Mouse (Mus musculus) megakaryocyte, embryonic 14.5 days (primary cell): ENCODE data around the gene Brinp1.

Experiments used
- FLI1 ChIP-seq: IDR thresholded peaks from 2 replicates; pipeline ENCODE4 v1.6.1; 2012; ENCODE audit warnings: low read length, inconsistent platforms, mixed read lengths
- GATA1 ChIP-seq: IDR thresholded peaks from 3 replicates; pipeline ENCODE4 v1.6.1; 2012; ENCODE audit warnings: mixed read lengths, low read length, inconsistent platforms, borderline replicate concordance

DNA sequence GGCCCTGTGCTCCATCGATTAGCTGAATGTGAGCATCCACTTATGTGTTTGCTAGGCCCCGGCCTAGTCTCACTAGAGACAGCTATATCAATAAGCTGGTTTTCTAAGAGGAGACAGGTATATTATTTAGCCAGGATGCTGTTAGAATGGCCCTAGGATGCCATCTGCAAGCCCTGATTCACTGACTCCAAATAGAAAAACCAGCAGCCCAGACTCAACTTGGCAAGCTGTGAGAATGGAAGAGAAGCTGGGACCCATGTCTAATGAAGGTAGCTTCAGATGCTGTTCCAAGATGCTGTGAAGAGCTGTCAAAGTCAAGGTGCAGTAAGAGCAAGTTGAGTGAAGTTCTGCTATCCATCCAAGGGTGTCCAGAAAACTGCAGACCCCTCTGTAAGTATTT is 89.5 kb downstream of the Brinp1 start:
- TF ChIP-seq GATA1: no peak
- no peak for TF ChIP-seq FLI1
